Mouse (Mus musculus): ENCODE results near the gene Sorbs1.

DNA sequence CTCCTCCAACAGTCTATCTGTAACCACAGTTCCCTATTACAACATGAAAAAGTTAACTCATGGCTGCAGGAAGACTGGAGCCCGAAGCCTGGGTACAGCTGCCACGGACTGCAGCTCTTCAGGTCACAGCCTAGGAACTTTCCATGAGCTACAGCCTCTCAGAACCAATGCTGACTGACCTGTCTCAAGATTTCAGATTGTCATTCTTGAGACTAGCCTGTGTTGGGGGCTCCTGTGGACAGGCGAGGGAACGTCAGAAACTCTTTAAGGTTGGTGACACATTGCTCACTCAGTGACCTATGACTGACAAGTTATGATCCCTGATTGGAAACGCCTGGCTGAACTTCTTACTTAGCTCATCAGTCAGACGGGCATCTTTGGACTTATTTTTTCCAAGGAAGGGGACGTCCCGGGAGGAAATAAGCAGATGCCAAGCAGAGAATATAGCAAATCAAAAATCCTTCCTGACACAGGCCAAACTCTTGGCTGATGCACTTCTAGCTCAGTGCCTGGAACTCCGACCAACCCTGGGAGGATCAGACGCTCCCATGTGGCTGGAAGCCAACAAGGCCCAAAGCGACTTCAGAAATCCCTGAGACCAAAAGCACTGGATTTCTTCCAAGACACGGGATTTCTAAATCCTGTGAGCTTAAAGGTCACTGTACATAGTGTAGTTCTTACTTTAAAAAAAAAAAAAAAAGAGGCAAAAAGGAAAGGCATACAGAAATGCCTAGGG lies 76.9 kb downstream of the Sorbs1 start:
- TF ChIP-seq CTCF (IDR thresholded peaks at IDR 0.05; ENCODE audit: borderline replicate concordance, insufficient read depth, low read depth, low read length) (no peak), POLR2A (IDR thresholded peaks at IDR 0.05; ENCODE audit: borderline replicate concordance, insufficient read depth, low read length) (no peak)

Data from cerebellum, adult 2 months (tissue).